ENCODE assay signal across 7 mouse cellular contexts in genomic region chr10:79924998-79925784, GRCm38 (mm10). TPM values are rescaled to one million over a fixed set of nuclear protein-coding genes. Genes with fewer than 3 reads are reported as not detected.
A peak's percentile ranks its signal among the peaks of the same experiment; 100 is the strongest.
DNase-seq lines count a peak whose midpoint lies in the region; ATAC-seq and TF ChIP-seq lines count a peak whose summit lies in the region.

No protein-coding gene starts in this region.

- H3K27me3 ChIP-seq in embryonic facial prominence, embryonic 10.5 days (replicated peaks; ENCODE audit: low read depth, poor library complexity, severe bottlenecking), result peaks cover 40% of the 10 kb centered on the region
- no peaks in the 10 kb centered on the region for H3K27me3 ChIP-seq in kidney, adult 2 months (replicated peaks; ENCODE audit: control insufficient read depth, insufficient read depth, low read length)
- peaks cover 41% of the 10 kb centered on the region for H3K27me3 ChIP-seq in limb, embryonic 13.5 days
- H3K27me3 ChIP-seq in midbrain, embryonic 15.5 days (replicated peaks), result peaks cover 34% of the 10 kb centered on the region

- TF ChIP-seq POLR2A in kidney, adult 2 months (IDR thresholded peaks at IDR 0.05; ENCODE audit: low read depth, low read length), result no peak

- 0 out of 2 replicates have a peak, but pooled peaks cover 4% of the 10 kb centered on the region for H3K9me3 ChIP-seq in embryonic facial prominence, embryonic 10.5 days
- H3K9me3 ChIP-seq in limb, embryonic 13.5 days, result peaks cover 4% of the 10 kb centered on the region; the same call in 1 of the 2 replicates
- H3K9me3 ChIP-seq in midbrain, embryonic 15.5 days, result no peaks in the 10 kb centered on the region

- H3K4me1 ChIP-seq in embryonic facial prominence, embryonic 10.5 days, result peaks cover 68% of the 10 kb centered on the region
- H3K4me1 ChIP-seq in kidney, adult 2 months (ENCODE audit: control insufficient read depth, insufficient read depth, low read length), result 0 out of 2 replicates have a peak, but pooled peaks cover 2% of the 10 kb centered on the region
- peaks cover 43% of the 10 kb centered on the region for H3K4me1 ChIP-seq in limb, embryonic 13.5 days
- H3K4me1 ChIP-seq in midbrain, embryonic 15.5 days, result peaks cover 48% of the 10 kb centered on the region

- no peak overlapping the region for H3K27ac ChIP-seq in embryonic facial prominence, embryonic 10.5 days (replicated peaks)
- H3K27ac ChIP-seq in kidney, adult 2 months (ENCODE audit: insufficient read depth, low read depth, low read length), result no peak overlapping the region
- 0 out of 2 replicates have a peak overlapping the region, but pooled peaks have one; percentile 28 for H3K27ac ChIP-seq in limb, embryonic 13.5 days
- no peak overlapping the region for H3K27ac ChIP-seq in midbrain, embryonic 15.5 days

- peak; percentile 98 for TF ChIP-seq CTCF in kidney, adult 2 months (conservative IDR thresholded peaks at IDR 0.05; ENCODE audit: insufficient read depth, insufficient read length, low read depth, low read length)

- no peak overlapping the region for H3K9ac ChIP-seq in limb, embryonic 13.5 days
- H3K9ac ChIP-seq in midbrain, embryonic 15.5 days, result no peak overlapping the region

- DNase-seq in adrenal gland, adult 8-10 months, result peak; percentile 85
- peak; percentile 93 for DNase-seq in embryonic facial prominence, embryonic 10.5 days (ENCODE audit: low spot score)
- peak; percentile 91 to 98 for DNase-seq in heart, adult 18-20 months
- DNase-seq in kidney, adult 2 months, result peak; percentile 95
- peak; percentile 85 to 97 for DNase-seq in spleen, adult 18-20 months

- 12% methylated on average over 29 of the region's 29 CpGs for WGBS in embryonic facial prominence, embryonic 10.5 days
- WGBS in kidney, adult 2 months, result 13% methylated on average over 29 of the region's 29 CpGs
- 12% methylated on average over 29 of the region's 29 CpGs for WGBS in limb, embryonic 13.5 days
- WGBS in midbrain, embryonic 15.5 days, result 13% methylated on average over 29 of the region's 29 CpGs

- H3K4me3 ChIP-seq in embryonic facial prominence, embryonic 10.5 days, result peak overlapping the region; percentile 79; the same call in 1 of the 2 replicates
- no peak overlapping the region for H3K4me3 ChIP-seq in kidney, adult 2 months (ENCODE audit: insufficient read depth, low read depth, low read length)
- peak overlapping the region; percentile 97 for H3K4me3 ChIP-seq in limb, embryonic 13.5 days
- H3K4me3 ChIP-seq in midbrain, embryonic 15.5 days, result peak overlapping the region; percentile 92; the same call in 1 of the 2 replicates

- peak overlapping the region; percentile 92 for H3K4me2 ChIP-seq in limb, embryonic 13.5 days (replicated peaks)
- peak overlapping the region; percentile 81 for H3K4me2 ChIP-seq in midbrain, embryonic 15.5 days

- H3K36me3 ChIP-seq in embryonic facial prominence, embryonic 10.5 days (replicated peaks), result peaks cover 6% of the 10 kb centered on the region
- no peaks in the 10 kb centered on the region for H3K36me3 ChIP-seq in kidney, adult 2 months (ENCODE audit: control insufficient read depth, insufficient read depth, low read length)
- no peaks in the 10 kb centered on the region for H3K36me3 ChIP-seq in limb, embryonic 13.5 days
- H3K36me3 ChIP-seq in midbrain, embryonic 15.5 days (replicated peaks), result no peaks in the 10 kb centered on the region

- no peak for ATAC-seq in limb, embryonic 13.5 days (ENCODE audit: low FRiP score, low read depth)
- no peak for ATAC-seq in midbrain, embryonic 15.5 days (replicated peaks)

RNA-seq across cellular contexts. Expression of gene Arid3a, which starts 1.7 kb away (rescaled TPM):
- total RNA-seq in adrenal gland, adult 8-10 months (2022), result 1 to 10 TPM; 5.3 to 9.8 (median 7.5) TPM
- 15.7 and 18.0 TPM in 2 replicates for polyA plus RNA-seq in embryonic facial prominence, embryonic 10.5 days (2016; fragmentation: Nextera tagmentation; extraction: Ambion mirVana)
- 1 to 10 TPM; 1.0 to 1.1 TPM for total RNA-seq in heart, adult 18-20 months (2021)
- polyA plus RNA-seq in kidney, adult 2 months (2012; rRNA removed), result 6.7 and 8.1 TPM in 2 replicates
- 5.5 and 6.2 TPM in 2 replicates for polyA plus RNA-seq in limb, embryonic 13.5 days (2015; fragmentation: Nextera tagmentation; extraction: Ambion mirVana)
- 2.9 and 4.7 TPM in 2 replicates for polyA plus RNA-seq in midbrain, embryonic 15.5 days (2015; fragmentation: Nextera tagmentation; extraction: Ambion mirVana)

RNA-seq across cellular contexts. Expression of gene R3hdm4, which starts 4.2 kb away (rescaled TPM):
- total RNA-seq in adrenal gland, adult 8-10 months (2022), result 100 to 1,000 TPM in 3 of 4 experiments, 10 to 100 TPM in 1; 99.4 to 132 (median 112) TPM
- 125 and 136 TPM in 2 replicates for polyA plus RNA-seq in embryonic facial prominence, embryonic 10.5 days (2016; fragmentation: Nextera tagmentation; extraction: Ambion mirVana)
- total RNA-seq in heart, adult 18-20 months (2021), result 10 to 100 TPM; 75.3 to 78.2 TPM
- 146 and 154 TPM in 2 replicates for polyA plus RNA-seq in kidney, adult 2 months (2012; rRNA removed)
- polyA plus RNA-seq in limb, embryonic 13.5 days (2015; fragmentation: Nextera tagmentation; extraction: Ambion mirVana), result 186 and 188 TPM in 2 replicates
- polyA plus RNA-seq in midbrain, embryonic 15.5 days (2015; fragmentation: Nextera tagmentation; extraction: Ambion mirVana), result 292 and 296 TPM in 2 replicates

RNA-seq across cellular contexts. Expression of gene Kiss1r, which starts 8.4 kb away (rescaled TPM):
- total RNA-seq in adrenal gland, adult 8-10 months (2022), result 1 to 10 TPM; 1.1 to 5.6 (median 4.0) TPM
- 0.33 and 0.37 TPM in 2 replicates for polyA plus RNA-seq in embryonic facial prominence, embryonic 10.5 days (2016; fragmentation: Nextera tagmentation; extraction: Ambion mirVana)
- total RNA-seq in heart, adult 18-20 months (2021), result under 1 TPM; 0.17 to 0.46 TPM
- polyA plus RNA-seq in kidney, adult 2 months (2012; rRNA removed), result 5.6 and 9.2 TPM in 2 replicates
- polyA plus RNA-seq in limb, embryonic 13.5 days (2015; fragmentation: Nextera tagmentation; extraction: Ambion mirVana), result 0.94 and 1.0 TPM in 2 replicates
- 3.1 and 3.3 TPM in 2 replicates for polyA plus RNA-seq in midbrain, embryonic 15.5 days (2015; fragmentation: Nextera tagmentation; extraction: Ambion mirVana)

RNA-seq across cellular contexts. Expression of gene Gm26602, which starts 14.5 kb away (rescaled TPM):
- total RNA-seq in adrenal gland, adult 8-10 months (2022), result not detected
- polyA plus RNA-seq in embryonic facial prominence, embryonic 10.5 days (2016; fragmentation: Nextera tagmentation; extraction: Ambion mirVana), result 3.4 TPM in 1 of 2 replicates, not detected in the other
- total RNA-seq in heart, adult 18-20 months (2021), result not detected
- not detected in 2 replicates for polyA plus RNA-seq in kidney, adult 2 months (2012; rRNA removed)
- polyA plus RNA-seq in limb, embryonic 13.5 days (2015; fragmentation: Nextera tagmentation; extraction: Ambion mirVana), result 20.3 TPM in 1 of 2 replicates, not detected in the other
- not detected in 2 replicates for polyA plus RNA-seq in midbrain, embryonic 15.5 days (2015; fragmentation: Nextera tagmentation; extraction: Ambion mirVana)

RNA-seq across cellular contexts. Expression of gene Med16, which starts 16.5 kb away (rescaled TPM):
- 10 to 100 TPM; 50.9 to 60.7 (median 57.8) TPM for total RNA-seq in adrenal gland, adult 8-10 months (2022)
- polyA plus RNA-seq in embryonic facial prominence, embryonic 10.5 days (2016; fragmentation: Nextera tagmentation; extraction: Ambion mirVana), result 63.6 and 68.1 TPM in 2 replicates
- 10 to 100 TPM; 50.4 to 56.7 TPM for total RNA-seq in heart, adult 18-20 months (2021)
- 57.1 and 75.4 TPM in 2 replicates for polyA plus RNA-seq in kidney, adult 2 months (2012; rRNA removed)
- 44.9 and 46.8 TPM in 2 replicates for polyA plus RNA-seq in limb, embryonic 13.5 days (2015; fragmentation: Nextera tagmentation; extraction: Ambion mirVana)
- 64.5 and 66.5 TPM in 2 replicates for polyA plus RNA-seq in midbrain, embryonic 15.5 days (2015; fragmentation: Nextera tagmentation; extraction: Ambion mirVana)
